Mouse (Mus musculus) heart, postnatal 0 days (tissue): ENCODE results near the gene Actr1a. TPM values are rescaled to one million over a fixed set of nuclear protein-coding genes. Genes with fewer than 3 reads are reported as not detected.

Experiments
- ATAC-seq: fragments of 200-750 bp; cut with Nextera tagmentation; 2 replicates; pipeline ENCODE4 v1.8.0; 2017; ENCODE audit warnings: low read depth, moderate number of reproducible peaks, moderate library complexity; ENCODE audit not compliant: insufficient read depth
- DNase-seq: peaks from one replicate; pipeline ENCODE4 v3.0.0-alpha.2; 2016; ENCODE audit warnings: low spot score
- H3K27ac ChIP-seq: fragments of 300-500 bp; sonication (generic); 2 replicates; pipeline ENCODE4 v1.5.1; 2014; ENCODE audit warnings: low read depth, mild to moderate bottlenecking
- H3K27me3 ChIP-seq: fragments of 300-500 bp; sonication (generic); 2 replicates; pipeline ENCODE4 v1.6.1; 2014; ENCODE audit warnings: low read length, mixed read lengths; ENCODE audit not compliant: control insufficient read depth, insufficient read depth
- H3K36me3 ChIP-seq: fragments of 300-500 bp; sonication (generic); replicated peaks from 2 replicates; pipeline ENCODE4 v1.6.1; 2014; ENCODE audit warnings: low read length, mixed read lengths; ENCODE audit not compliant: control insufficient read depth, insufficient read depth
- H3K4me1 ChIP-seq: fragments of 300-500 bp; sonication (generic); 2 replicates; pipeline ENCODE4 v1.6.1; 2014; ENCODE audit warnings: antibody characterized with exemption; ENCODE audit not compliant: control insufficient read depth, insufficient read depth
- H3K4me2 ChIP-seq: fragments of 300-500 bp; sonication (generic); 2 replicates; pipeline ENCODE4 v1.6.1; 2014; ENCODE audit warnings: low read depth, mild to moderate bottlenecking, low read length, moderate library complexity
- H3K4me3 ChIP-seq: fragments of 300-500 bp; sonication (generic); 2 replicates; pipeline ENCODE4 v1.5.1; 2014; ENCODE audit warnings: low read depth, low read length
- H3K9ac ChIP-seq: fragments of 300-500 bp; sonication (generic); replicated peaks from 2 replicates; pipeline ENCODE4 v1.6.1; 2014; ENCODE audit warnings: low read depth, low read length, mixed read lengths
- H3K9me3 ChIP-seq: fragments of 300-500 bp; sonication (generic); replicated peaks from 2 replicates; pipeline ENCODE4 v1.6.1; 2016; ENCODE audit warnings: low read length; ENCODE audit not compliant: control insufficient read depth
- CTCF ChIP-seq: IDR thresholded peaks from 2 replicates; pipeline ENCODE4 v1.5.1; 2016; ENCODE audit warnings: antibody characterized with exemption, control low read depth, low read depth
- EP300 ChIP-seq: IDR thresholded peaks from 2 replicates; pipeline ENCODE4 v1.6.1; 2016; ENCODE audit warnings: antibody characterized with exemption, low read depth
- WGBS: fragments of 180-500 bp; shearing (Covaris S2); extraction: QIAGEN DNeasy Blood & Tissue Kit; methylation state at CpG from one replicate; pipeline ENCODE4 v1.1.7; 2014; 5-methylcytosine and 5-hydroxymethylcytosine counted together
- polyA plus RNA-seq: library from polyadenylated mRNA; unstranded; fragments of >200 nt; fragmentation: Nextera tagmentation; extraction: Ambion mirVana; gene quantifications from 2 replicates; pipeline ENCODE4 v1.2.1, GENCODE M21; 2015
- total RNA-seq: library from RNA; depleted of rRNA; stranded (reverse); fragments of >200 nt; gene quantifications from 2 replicates; pipeline ENCODE4 v1.2.3, GENCODE M21; 2014; ENCODE audit warnings: low replicate concordance

Actr1a gene
- total and polyA plus RNA-seq, 2 experiments from 2014 or later, result 118 to 173 TPM

DNA sequence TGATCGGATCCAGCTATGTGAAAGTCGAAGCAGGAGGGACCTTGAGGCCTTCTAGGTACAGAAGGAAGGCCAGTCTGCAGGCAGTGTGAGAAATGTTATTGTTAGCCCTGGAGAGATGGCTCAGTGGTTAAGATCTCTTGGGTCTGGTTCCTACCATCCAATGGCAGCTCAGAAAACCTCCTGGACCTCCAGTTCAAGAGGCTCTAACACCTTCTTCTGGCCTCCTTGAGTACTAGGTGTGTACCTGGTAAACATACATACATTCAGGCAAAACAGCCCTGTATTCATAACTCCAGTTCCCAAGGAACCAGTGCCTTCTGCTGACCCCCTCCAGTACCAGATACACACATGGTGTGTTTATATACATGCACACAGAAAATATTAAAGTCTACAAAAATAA lies 18.4 kb upstream of the Actr1a start:
- no peak for DNase-seq
- WGBS, result 87% methylated on average over 2 of the region's 2 CpGs
- Histone ChIP-seq H3K4me1 (peaks cover 19% of the 10 kb centered on the region), H3K27me3 (no peaks in the 10 kb centered on the region), H3K4me3 (no peak overlapping the region), H3K4me2 (no peak overlapping the region), H3K9ac (no peak overlapping the region), H3K36me3 (no peaks in the 10 kb centered on the region; the same call in 1 of the 2 replicates), H3K9me3 (no peaks in the 10 kb centered on the region), H3K27ac (no peak overlapping the region)
- TF ChIP-seq CTCF (no peak), EP300 (no peak)
- no peak for ATAC-seq

DNA sequence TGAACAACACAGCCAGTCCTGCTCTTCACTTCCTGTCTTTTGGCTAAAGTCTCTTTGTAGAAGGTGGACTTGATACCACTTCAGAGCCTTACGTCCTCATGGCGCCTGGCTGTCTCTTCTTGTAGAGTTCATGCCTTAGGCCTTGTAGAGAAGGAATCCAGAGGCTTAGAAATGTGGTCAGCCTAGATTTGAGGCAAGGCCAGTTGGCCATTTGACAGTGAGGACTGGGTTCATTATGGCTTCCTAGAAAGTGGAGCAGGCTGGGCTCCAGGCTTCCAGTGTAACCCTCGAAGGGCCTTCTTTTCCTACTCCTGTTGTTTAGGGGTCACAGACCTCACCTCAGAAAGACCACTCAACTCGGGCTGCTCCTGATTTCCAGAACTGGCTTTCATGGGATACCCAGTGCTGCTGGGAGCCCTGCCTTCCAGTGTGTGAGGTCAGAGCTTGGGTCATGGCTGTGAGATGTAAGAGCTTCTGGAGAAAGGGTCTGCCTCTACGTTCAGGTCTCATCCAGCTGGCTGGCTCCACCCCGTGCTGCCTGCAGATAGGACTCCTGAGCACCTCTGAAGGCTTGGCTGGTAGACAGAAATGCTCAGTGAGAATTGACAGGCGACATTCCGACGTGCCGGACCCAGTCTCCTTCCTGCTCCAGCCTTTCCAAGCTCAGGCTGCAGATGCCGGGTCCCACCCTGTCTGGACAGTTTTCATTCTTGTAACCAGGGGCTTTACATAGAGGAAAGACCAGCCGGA lies 16.7 kb upstream of the Actr1a start:
- no peaks in the 10 kb centered on the region; the same call in 1 of the 2 replicates for H3K36me3 ChIP-seq
- peaks cover 19% of the 10 kb centered on the region for H3K4me1 ChIP-seq
- ATAC-seq, result peak; percentile 71; the same call in 1 of the 2 replicates
- no peak overlapping the region for H3K4me2 ChIP-seq
- peak overlapping the region; percentile 41 for H3K27ac ChIP-seq
- TF ChIP-seq CTCF (no peak), EP300 (no peak)
- no peak overlapping the region for H3K9ac ChIP-seq
- no peaks in the 10 kb centered on the region for H3K9me3 ChIP-seq
- DNase-seq, result peak; percentile 25
- H3K4me3 ChIP-seq, result no peak overlapping the region
- 33% methylated on average over 12 of the region's 12 CpGs for WGBS
- no peaks in the 10 kb centered on the region for H3K27me3 ChIP-seq

DNA sequence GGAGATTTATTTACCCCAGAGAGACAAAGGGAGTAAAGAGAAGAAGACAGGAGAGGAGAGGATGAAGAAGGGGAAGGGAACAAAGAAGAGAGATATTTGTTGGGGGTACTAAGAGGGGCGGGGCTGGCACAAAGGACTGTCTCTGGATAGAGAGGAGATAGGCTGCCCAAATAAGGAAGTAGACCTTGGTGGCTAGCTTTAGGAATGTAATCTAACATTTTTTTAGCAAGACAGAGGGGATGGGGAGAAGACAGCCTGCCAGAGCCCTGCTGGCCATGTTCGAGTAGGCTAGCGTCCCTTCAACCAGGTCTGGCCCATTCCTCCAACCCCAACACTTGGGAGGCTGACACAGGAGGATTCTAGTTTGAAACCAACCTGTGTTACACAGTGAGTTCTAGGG lies 14.0 kb upstream of the Actr1a start:
- Histone ChIP-seq H3K4me3 (no peak overlapping the region), H3K9me3 (no peaks in the 10 kb centered on the region), H3K36me3 (peaks cover 17% of the 10 kb centered on the region), H3K9ac (no peak overlapping the region), H3K4me1 (peaks cover 19% of the 10 kb centered on the region), H3K27ac (no peak overlapping the region), H3K4me2 (no peak overlapping the region), H3K27me3 (no peaks in the 10 kb centered on the region)
- no peak; the same call in 1 of the 2 replicates for ATAC-seq
- TF ChIP-seq CTCF, result no peak
- TF ChIP-seq EP300, result no peak
- DNase-seq, result no peak
- WGBS, result 27% methylated on average over 3 of the region's 3 CpGs

DNA sequence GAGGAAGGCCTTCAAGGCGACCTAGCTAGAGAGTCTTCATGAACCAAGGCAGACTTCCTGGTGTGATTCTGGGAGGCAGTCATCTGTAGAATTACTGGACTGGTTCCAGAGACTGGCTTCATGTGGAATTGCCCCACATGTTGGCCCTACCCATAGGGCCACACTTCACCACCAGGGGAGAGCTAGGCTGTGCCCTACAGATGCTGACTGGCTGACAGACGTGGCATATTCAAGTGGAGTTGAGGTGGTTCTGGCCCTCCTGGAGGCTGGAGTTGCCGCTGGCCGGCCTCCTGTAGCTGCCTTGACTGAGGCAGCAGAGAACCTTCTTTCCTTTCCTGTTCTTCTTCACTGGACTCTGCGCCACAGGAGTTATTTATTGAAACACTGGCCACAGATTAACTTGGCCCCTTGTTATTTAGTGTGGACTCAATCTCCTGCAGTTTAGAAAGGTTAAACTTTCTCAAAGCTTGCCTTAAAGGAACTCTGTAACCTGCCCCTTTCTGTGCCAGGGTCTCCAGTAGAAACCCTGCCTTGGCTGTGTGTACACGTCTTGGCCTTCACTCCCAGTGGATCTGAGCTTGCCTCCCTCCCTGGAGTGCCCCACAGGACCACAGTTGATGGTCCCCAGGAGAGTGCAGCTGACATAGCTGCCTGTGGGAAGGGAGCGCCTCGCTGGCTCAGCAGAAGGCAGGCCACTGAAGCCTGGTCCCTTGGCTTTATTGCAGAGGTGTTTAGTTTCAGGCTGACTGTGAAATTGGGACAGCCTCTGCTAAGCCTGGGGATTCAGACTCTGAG lies 11.2 kb upstream of the Actr1a start:
- Histone ChIP-seq H3K4me1 (peaks cover 10% of the 10 kb centered on the region), H3K9ac (no peak overlapping the region), H3K27me3 (no peaks in the 10 kb centered on the region), H3K27ac (no peak overlapping the region), H3K4me2 (no peak overlapping the region), H3K9me3 (no peaks in the 10 kb centered on the region), H3K36me3 (peaks cover 30% of the 10 kb centered on the region), H3K4me3 (no peak overlapping the region)
- DNase-seq, result no peak
- WGBS, result 75% methylated on average over 8 of the region's 8 CpGs
- ATAC-seq, result no peak
- no peak for TF ChIP-seq EP300
- TF ChIP-seq CTCF, result no peak

DNA sequence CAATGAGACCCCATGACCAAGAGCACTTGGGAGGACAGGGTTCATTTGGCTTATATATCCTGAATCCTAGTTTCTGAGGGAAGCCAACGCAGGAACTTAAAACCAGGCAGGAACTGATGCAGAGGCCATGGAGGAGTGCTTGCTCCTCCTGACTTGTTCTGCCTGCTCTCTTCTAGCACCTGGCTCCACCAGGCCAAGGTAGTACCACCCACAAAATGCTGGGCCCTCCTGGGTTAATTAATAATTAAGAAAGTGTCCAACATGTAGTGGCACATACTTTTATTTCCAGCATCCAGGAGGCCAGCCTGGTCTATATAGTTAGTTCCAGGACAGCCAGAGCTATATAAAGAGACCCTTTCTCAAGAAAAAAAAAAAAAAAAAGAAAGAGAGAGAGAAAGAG lies 8.5 kb upstream of the Actr1a start:
- DNase-seq, result no peak
- H3K27me3 ChIP-seq, result no peaks in the 10 kb centered on the region
- H3K4me1 ChIP-seq, result 0 out of 2 replicates have a peak, but pooled peaks cover 3% of the 10 kb centered on the region
- H3K36me3 ChIP-seq, result peaks cover 40% of the 10 kb centered on the region
- no peak overlapping the region for H3K4me3 ChIP-seq
- H3K9me3 ChIP-seq, result no peaks in the 10 kb centered on the region
- no peak overlapping the region for H3K4me2 ChIP-seq
- H3K27ac ChIP-seq, result no peak overlapping the region
- TF ChIP-seq EP300 (no peak), CTCF (no peak)
- ATAC-seq, result no peak
- 92% methylated on average over 1 of the region's 1 CpGs for WGBS
- H3K9ac ChIP-seq, result no peak overlapping the region
